Mouse (Mus musculus) lung, postnatal 0 days (tissue): ENCODE results near the gene Trit1.

ENCODE experiments used
- CTCF ChIP-seq: IDR thresholded peaks from 2 replicates; pipeline ENCODE4 v1.5.1; 2016; ENCODE audit warnings: antibody characterized with exemption, mild to moderate bottlenecking
- EP300 ChIP-seq: IDR thresholded peaks from 2 replicates; pipeline ENCODE4 v1.6.1; 2016; ENCODE audit warnings: antibody characterized with exemption, mild to moderate bottlenecking, control low read depth

- no peak for TF ChIP-seq CTCF
- no peak for TF ChIP-seq EP300
Observed at GRCm38 (mm10) chr4:122992276-122992675, 24.1 kb upstream of the Trit1 start.
